Mouse (Mus musculus): Measurements from ENCODE around the gene Tspoap1. TPM values are rescaled to one million over a fixed set of nuclear protein-coding genes. Genes with fewer than 3 reads are reported as not detected.

The Tspoap1 gene
- polyA plus RNA-seq, 1 experiment, result 10.3 TPM

- Histone ChIP-seq H3K27ac (ENCODE audit: control insufficient read depth, insufficient read depth, low read depth, low read length) (no peak overlapping the region), H3K4me3 (ENCODE audit: control insufficient read depth, low read depth, low read length) (no peak overlapping the region)
- no peak for TF ChIP-seq POLR2A (IDR thresholded peaks at IDR 0.05; ENCODE audit: control insufficient read depth, low read depth, low read length)
- TF ChIP-seq CTCF (IDR thresholded peaks at IDR 0.05; ENCODE audit: control insufficient read depth, insufficient read depth, insufficient replicate concordance, low read depth, low read length), result no peak
Measured at GRCm38 (mm10) chr11:87750521-87750920, 9.8 kb upstream of the Tspoap1 start.

GRCm38 (mm10) chr11:87751031-87751430, 9.3 kb upstream of the Tspoap1 start:
- peaks cover 31% of the 10 kb centered on the region for H3K4me1 ChIP-seq (ENCODE audit: control insufficient read depth, insufficient read depth, low read length)
- TF ChIP-seq POLR2A (IDR thresholded peaks at IDR 0.05; ENCODE audit: control insufficient read depth, low read depth, low read length) (no peak), CTCF (IDR thresholded peaks at IDR 0.05; ENCODE audit: control insufficient read depth, insufficient read depth, insufficient replicate concordance, low read depth, low read length) (no peak)
- H3K27ac ChIP-seq (ENCODE audit: control insufficient read depth, insufficient read depth, low read depth, low read length), result no peak overlapping the region
- no peaks in the 10 kb centered on the region for H3K27me3 ChIP-seq (ENCODE audit: control insufficient read depth, insufficient read depth, low read length)
- no peaks in the 10 kb centered on the region for H3K36me3 ChIP-seq (ENCODE audit: control insufficient read depth, insufficient read depth, low read length)
- no peak overlapping the region for H3K4me3 ChIP-seq (ENCODE audit: control insufficient read depth, low read depth, low read length)

More at GRCm38 (mm10) chr11:87750521-87750920, 9.8 kb upstream of the Tspoap1 start:
- Histone ChIP-seq H3K4me1 (ENCODE audit: control insufficient read depth, insufficient read depth, low read length) (peaks cover 30% of the 10 kb centered on the region), H3K36me3 (ENCODE audit: control insufficient read depth, insufficient read depth, low read length) (no peaks in the 10 kb centered on the region), H3K27me3 (ENCODE audit: control insufficient read depth, insufficient read depth, low read length) (no peaks in the 10 kb centered on the region)

- Histone ChIP-seq H3K4me1 (ENCODE audit: control insufficient read depth, insufficient read depth, low read length) (peaks cover 34% of the 10 kb centered on the region), H3K27me3 (ENCODE audit: control insufficient read depth, insufficient read depth, low read length) (no peaks in the 10 kb centered on the region), H3K4me3 (ENCODE audit: control insufficient read depth, low read depth, low read length) (no peak overlapping the region), H3K27ac (ENCODE audit: control insufficient read depth, insufficient read depth, low read depth, low read length) (no peak overlapping the region), H3K36me3 (ENCODE audit: control insufficient read depth, insufficient read depth, low read length) (no peaks in the 10 kb centered on the region)
- TF ChIP-seq POLR2A (IDR thresholded peaks at IDR 0.05; ENCODE audit: control insufficient read depth, low read depth, low read length) (no peak), CTCF (IDR thresholded peaks at IDR 0.05; ENCODE audit: control insufficient read depth, insufficient read depth, insufficient replicate concordance, low read depth, low read length) (no peak)
Measured at GRCm38 (mm10) chr11:87751491-87751966, 8.8 kb upstream of the Tspoap1 start.

- no peaks in the 10 kb centered on the region for H3K27me3 ChIP-seq (ENCODE audit: control insufficient read depth, insufficient read depth, low read length)
- H3K27ac ChIP-seq (ENCODE audit: control insufficient read depth, insufficient read depth, low read depth, low read length), result no peak overlapping the region
- no peaks in the 10 kb centered on the region for H3K36me3 ChIP-seq (ENCODE audit: control insufficient read depth, insufficient read depth, low read length)
- H3K4me1 ChIP-seq (ENCODE audit: control insufficient read depth, insufficient read depth, low read length), result peaks cover 36% of the 10 kb centered on the region
- no peak overlapping the region for H3K4me3 ChIP-seq (ENCODE audit: control insufficient read depth, low read depth, low read length)
- TF ChIP-seq POLR2A (IDR thresholded peaks at IDR 0.05; ENCODE audit: control insufficient read depth, low read depth, low read length) (no peak), CTCF (IDR thresholded peaks at IDR 0.05; ENCODE audit: control insufficient read depth, insufficient read depth, insufficient replicate concordance, low read depth, low read length) (no peak)
Measured at GRCm38 (mm10) chr11:87752307-87752706, 8.0 kb upstream of the Tspoap1 start.

GRCm38 (mm10) chr11:87753255-87753654, 7.1 kb upstream of the Tspoap1 start:
- no peak overlapping the region for H3K27ac ChIP-seq (ENCODE audit: control insufficient read depth, insufficient read depth, low read depth, low read length)
- TF ChIP-seq CTCF (IDR thresholded peaks at IDR 0.05; ENCODE audit: control insufficient read depth, insufficient read depth, insufficient replicate concordance, low read depth, low read length) (no peak), POLR2A (IDR thresholded peaks at IDR 0.05; ENCODE audit: control insufficient read depth, low read depth, low read length) (no peak)
- H3K27me3 ChIP-seq (ENCODE audit: control insufficient read depth, insufficient read depth, low read length), result no peaks in the 10 kb centered on the region
- H3K4me3 ChIP-seq (ENCODE audit: control insufficient read depth, low read depth, low read length), result no peak overlapping the region
- peaks cover 34% of the 10 kb centered on the region for H3K4me1 ChIP-seq (ENCODE audit: control insufficient read depth, insufficient read depth, low read length)
- no peaks in the 10 kb centered on the region for H3K36me3 ChIP-seq (ENCODE audit: control insufficient read depth, insufficient read depth, low read length)

GRCm38 (mm10) chr11:87753891-87754501, 6.3 kb upstream of the Tspoap1 start:
- Histone ChIP-seq H3K27ac (ENCODE audit: control insufficient read depth, insufficient read depth, low read depth, low read length) (peak overlapping the region; percentile 75), H3K4me1 (ENCODE audit: control insufficient read depth, insufficient read depth, low read length) (peaks cover 28% of the 10 kb centered on the region), H3K27me3 (ENCODE audit: control insufficient read depth, insufficient read depth, low read length) (no peaks in the 10 kb centered on the region), H3K4me3 (ENCODE audit: control insufficient read depth, low read depth, low read length) (peak overlapping the region; percentile 96), H3K36me3 (ENCODE audit: control insufficient read depth, insufficient read depth, low read length) (no peaks in the 10 kb centered on the region)
- TF ChIP-seq POLR2A (IDR thresholded peaks at IDR 0.05; ENCODE audit: control insufficient read depth, low read depth, low read length), result no peak
- TF ChIP-seq CTCF (IDR thresholded peaks at IDR 0.05; ENCODE audit: control insufficient read depth, insufficient read depth, insufficient replicate concordance, low read depth, low read length), result no peak

- H3K27ac ChIP-seq (ENCODE audit: control insufficient read depth, insufficient read depth, low read depth, low read length), result peak overlapping the region; percentile 75
- H3K4me3 ChIP-seq (ENCODE audit: control insufficient read depth, low read depth, low read length), result peak overlapping the region; percentile 96
- H3K36me3 ChIP-seq (ENCODE audit: control insufficient read depth, insufficient read depth, low read length), result no peaks in the 10 kb centered on the region
Measured at GRCm38 (mm10) chr11:87754603-87755002, 5.7 kb upstream of the Tspoap1 start.

More at GRCm38 (mm10) chr11:87754603-87755002, 5.7 kb upstream of the Tspoap1 start:
- TF ChIP-seq CTCF (IDR thresholded peaks at IDR 0.05; ENCODE audit: control insufficient read depth, insufficient read depth, insufficient replicate concordance, low read depth, low read length), result no peak
- TF ChIP-seq POLR2A (IDR thresholded peaks at IDR 0.05; ENCODE audit: control insufficient read depth, low read depth, low read length), result no peak
- no peaks in the 10 kb centered on the region for H3K27me3 ChIP-seq (ENCODE audit: control insufficient read depth, insufficient read depth, low read length)
- H3K4me1 ChIP-seq (ENCODE audit: control insufficient read depth, insufficient read depth, low read length), result peaks cover 25% of the 10 kb centered on the region
